Mouse (Mus musculus) stomach, postnatal 0 days (tissue): ENCODE measurements around the gene Tnrc6b.

ENCODE experiments used
- CTCF ChIP-seq: IDR thresholded peaks from 2 replicates; pipeline ENCODE4 v1.5.1; 2016; ENCODE audit warnings: antibody characterized with exemption, low read depth, mild to moderate bottlenecking, moderate library complexity
- EP300 ChIP-seq: optimal IDR thresholded peaks from 2 replicates; pipeline ENCODE3; 2016; ENCODE audit warnings: antibody characterized with exemption

DNA sequence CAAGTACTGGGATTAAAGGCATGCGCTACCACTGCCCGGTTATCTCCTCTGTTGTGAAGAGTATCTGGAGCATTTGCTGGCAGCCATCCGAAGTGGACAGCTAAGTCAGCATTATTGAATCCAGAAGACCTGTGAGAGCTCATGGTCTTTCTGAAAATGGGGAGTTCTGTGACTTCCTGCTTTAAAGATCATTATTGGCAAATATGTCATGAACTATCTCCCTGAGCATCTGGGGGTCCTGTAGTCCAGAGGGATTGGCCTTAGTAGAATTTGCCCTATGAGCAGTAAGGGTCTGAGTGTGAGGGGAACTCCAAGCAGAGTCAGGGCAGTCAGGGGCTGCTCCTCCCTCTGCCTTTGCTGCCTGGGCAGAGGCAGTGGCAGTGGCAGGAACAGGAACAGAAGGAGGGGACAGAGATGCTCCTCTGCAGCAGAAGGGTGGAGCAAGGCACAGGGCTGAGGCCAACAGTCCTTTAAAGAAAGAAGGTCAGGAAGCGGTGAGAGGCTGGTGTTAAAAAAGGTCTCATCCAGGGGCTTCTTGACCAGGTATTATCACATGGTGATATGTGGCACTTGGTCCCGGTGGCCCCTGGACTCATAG is 69.1 kb downstream of the Tnrc6b start:
- no peak for TF ChIP-seq CTCF
- no peak for TF ChIP-seq EP300
